Mouse (Mus musculus): ENCODE measurements at regions not wholly inside any gene's neighbourhood (a gene's known extent, or its start where the extent isn't known, plus 50 kb on each side); places are given as distances from the start of the nearest gene placed in this dataset.

DNA sequence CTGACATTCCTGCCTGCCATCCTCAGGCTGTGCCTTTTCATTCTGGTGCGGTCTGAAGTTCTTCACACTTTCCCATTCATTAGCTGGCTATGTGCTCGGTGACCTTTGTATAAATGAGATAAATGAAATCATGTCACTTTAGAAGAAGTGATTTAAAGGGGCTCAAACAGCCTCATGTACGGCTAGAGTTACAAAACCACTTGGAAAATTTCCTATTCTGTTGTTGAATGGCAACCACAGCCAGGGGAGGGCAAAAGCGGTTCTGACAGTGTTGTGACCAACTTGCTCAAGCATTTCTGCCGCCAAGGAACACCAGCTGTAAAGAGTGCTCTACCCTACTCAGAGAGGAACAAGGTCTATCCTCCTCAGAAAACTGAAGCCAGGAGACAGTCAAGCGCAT, 128.4 kb downstream of the Irs2 start:
- TF ChIP-seq CTCF (IDR thresholded peaks at IDR 0.05; ENCODE audit: borderline replicate concordance, control insufficient read depth, extremely low read depth, insufficient read depth, low read length, poor library complexity) (no peak), POLR2A (IDR thresholded peaks at IDR 0.05; ENCODE audit: control insufficient read depth, extremely low read depth, insufficient read depth, low read length, poor library complexity) (no peak)
